Mouse (Mus musculus) neural tube, embryonic 14.5 days (tissue): Measurements from ENCODE around the gene Pkhd1. TPM values are rescaled to one million over a fixed set of nuclear protein-coding genes. Genes with fewer than 3 reads are reported as not detected.
A peak's percentile ranks its signal among the peaks of the same experiment; 100 is the strongest.

Experiments used
- ATAC-seq: fragments of 200-750 bp; cut with Nextera tagmentation; 2 replicates; pipeline ENCODE4 v1.8.0; 2017; ENCODE audit warnings: low read depth, mild to moderate bottlenecking, moderate TSS enrichment, moderate library complexity
- H3K27ac ChIP-seq: fragments of 300-500 bp; sonication (generic); 2 replicates; pipeline ENCODE4 v1.5.1; 2014; ENCODE audit warnings: low read depth, mild to moderate bottlenecking, control low read depth, low read length, moderate library complexity, mixed read lengths
- H3K27me3 ChIP-seq: fragments of 300-500 bp; sonication (generic); 2 replicates; pipeline ENCODE4 v1.6.1; 2014; ENCODE audit warnings: low read length; ENCODE audit not compliant: control insufficient read depth, insufficient read depth
- H3K36me3 ChIP-seq: fragments of 300-500 bp; sonication (generic); 2 replicates; pipeline ENCODE4 v1.6.1; 2014; ENCODE audit warnings: low read length, mixed read lengths; ENCODE audit not compliant: control insufficient read depth, insufficient read depth
- H3K4me1 ChIP-seq: fragments of 300-500 bp; sonication (generic); 2 replicates; pipeline ENCODE4 v1.6.1; 2014; ENCODE audit warnings: low read length; ENCODE audit not compliant: control insufficient read depth, insufficient read depth
- H3K4me2 ChIP-seq: fragments of 300-500 bp; sonication (generic); 2 replicates; pipeline ENCODE4 v1.6.1; 2014; ENCODE audit warnings: mild to moderate bottlenecking, low read depth, low read length, control low read depth
- H3K4me3 ChIP-seq: fragments of 300-500 bp; sonication (generic); 2 replicates; pipeline ENCODE4 v1.5.1; 2014; ENCODE audit warnings: low read depth, low read length, control low read depth, mixed read lengths
- H3K9ac ChIP-seq: fragments of 300-500 bp; sonication (generic); replicated peaks from 2 replicates; pipeline ENCODE4 v1.6.1; 2014; ENCODE audit warnings: low read depth, mild to moderate bottlenecking, control low read depth, low read length, mixed read lengths
- H3K9me3 ChIP-seq: fragments of 300-500 bp; sonication (generic); 2 replicates; pipeline ENCODE4 v1.6.1; 2016; ENCODE audit warnings: low read length; ENCODE audit not compliant: control insufficient read depth
- WGBS: fragments of 180-500 bp; shearing (Covaris S2); extraction: QIAGEN DNeasy Blood & Tissue Kit; methylation state at CpG from one replicate; pipeline ENCODE4 v1.1.7; 2014; 5-methylcytosine and 5-hydroxymethylcytosine counted together
- polyA plus RNA-seq: library from polyadenylated mRNA; unstranded; fragments of >200 nt; fragmentation: Nextera tagmentation; extraction: Ambion mirVana; gene quantifications from 2 replicates; pipeline ENCODE4 v1.2.1, GENCODE M21; 2014

Pkhd1 gene
- polyA plus RNA-seq, 1 experiment from 2014 or later = 0.04 TPM

DNA sequence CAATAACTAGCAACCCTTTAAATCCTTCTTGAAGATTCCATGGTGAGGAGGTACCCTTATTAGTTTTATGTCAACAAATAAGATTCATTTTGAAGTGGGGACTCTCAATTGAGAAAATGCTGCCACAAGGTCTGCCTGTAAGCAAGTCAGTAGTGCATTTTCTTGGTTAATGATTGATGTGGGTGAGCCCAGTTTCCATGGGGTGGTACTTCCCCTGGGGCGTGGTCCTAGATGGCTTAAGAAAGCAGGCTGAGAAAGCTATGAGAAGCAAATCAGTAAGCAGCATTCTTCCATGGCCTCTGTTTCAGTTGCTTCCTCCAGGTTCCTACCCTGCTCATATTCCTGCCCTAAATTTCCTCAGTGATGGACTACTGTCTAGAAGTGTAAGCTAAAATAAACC is 253.4 kb downstream of the Pkhd1 start:
- H3K9me3 ChIP-seq = no peaks in the 10 kb centered on the region
- no peaks in the 10 kb centered on the region for H3K36me3 ChIP-seq
- no peaks in the 10 kb centered on the region for H3K4me1 ChIP-seq
- no peak for ATAC-seq
- H3K27me3 ChIP-seq = no peaks in the 10 kb centered on the region
- H3K9ac ChIP-seq = no peak overlapping the region
- no peak overlapping the region for H3K27ac ChIP-seq
- 74% methylated on average over 1 of the region's 1 CpGs for WGBS
- no peak overlapping the region for H3K4me3 ChIP-seq
- no peak overlapping the region for H3K4me2 ChIP-seq

DNA sequence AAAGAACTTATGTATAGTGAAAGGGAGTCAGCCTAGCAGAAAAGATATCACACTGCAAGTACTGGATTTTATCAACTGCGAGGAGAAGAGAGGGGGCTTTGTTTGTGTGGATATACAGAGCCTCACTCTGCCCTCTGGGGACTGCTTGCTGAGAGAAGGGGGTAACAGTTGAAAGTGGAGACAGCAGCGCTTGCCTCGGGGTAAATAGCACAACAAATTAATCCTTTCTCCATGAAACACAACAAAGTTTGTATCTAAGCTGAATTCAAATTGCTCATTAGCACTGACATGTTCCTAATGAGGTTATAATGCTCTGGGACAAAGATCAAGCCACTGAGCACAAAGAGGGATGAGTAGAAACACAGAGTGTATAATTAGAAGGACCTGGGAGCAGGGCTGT is 273.2 kb downstream of the Pkhd1 start:
- H3K4me3 ChIP-seq = no peak overlapping the region
- H3K36me3 ChIP-seq = no peaks in the 10 kb centered on the region
- H3K9ac ChIP-seq = no peak overlapping the region
- no peaks in the 10 kb centered on the region for H3K27me3 ChIP-seq
- 39% methylated on average over 3 of the region's 3 CpGs for WGBS
- H3K9me3 ChIP-seq = no peaks in the 10 kb centered on the region
- no peak overlapping the region for H3K27ac ChIP-seq
- no peaks in the 10 kb centered on the region for H3K4me1 ChIP-seq
- no peak overlapping the region for H3K4me2 ChIP-seq
- no peak for ATAC-seq

DNA sequence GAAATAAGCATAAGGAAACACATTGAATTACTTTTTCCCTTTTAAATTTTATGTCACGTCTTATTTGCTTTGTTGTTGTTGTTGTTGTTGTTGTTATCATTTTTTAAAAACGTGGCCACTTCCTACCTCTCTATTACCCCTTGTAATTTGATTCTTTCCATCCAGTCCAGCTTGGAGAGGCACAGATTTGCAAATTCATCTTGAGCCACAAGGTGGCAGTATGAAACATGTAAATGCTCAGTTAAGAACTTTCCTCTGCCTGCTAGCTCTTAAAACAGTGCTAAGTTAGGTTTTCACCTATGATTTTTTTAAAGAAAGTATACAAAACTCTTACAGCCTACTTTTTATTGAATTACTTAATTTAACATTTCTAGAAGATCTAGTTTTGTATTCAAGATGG is 306.4 kb downstream of the Pkhd1 start:
- no peak overlapping the region for H3K27ac ChIP-seq
- no peaks in the 10 kb centered on the region for H3K4me1 ChIP-seq
- no peak overlapping the region for H3K9ac ChIP-seq
- no peaks in the 10 kb centered on the region for H3K9me3 ChIP-seq
- H3K4me3 ChIP-seq = no peak overlapping the region
- ATAC-seq = peak; percentile 63; the same call in 1 of the 2 replicates
- H3K36me3 ChIP-seq = no peaks in the 10 kb centered on the region
- no peaks in the 10 kb centered on the region for H3K27me3 ChIP-seq
- H3K4me2 ChIP-seq = no peak overlapping the region
- WGBS = 8% methylated on average over 2 of the region's 2 CpGs

DNA sequence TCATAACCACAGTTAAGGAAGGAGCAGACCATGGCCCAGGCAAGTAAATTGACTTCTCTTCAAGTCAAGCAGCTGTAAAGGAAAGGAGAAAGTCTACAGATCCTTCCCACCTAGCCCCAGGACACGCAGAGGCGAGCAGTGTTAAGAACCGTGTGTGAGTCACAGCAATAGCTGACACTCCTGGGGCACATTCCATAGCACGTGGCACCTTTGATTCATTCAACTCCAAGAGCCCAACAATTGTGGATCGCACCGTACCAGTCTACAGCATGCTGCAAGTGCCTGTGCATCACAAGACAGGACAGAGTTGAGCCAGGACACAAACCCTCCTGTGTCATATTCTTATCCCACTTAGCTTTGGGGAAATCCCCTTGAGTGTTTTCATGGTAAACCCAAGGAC is 306.9 kb downstream of the Pkhd1 start:
- no peaks in the 10 kb centered on the region for H3K27me3 ChIP-seq
- H3K4me1 ChIP-seq = no peaks in the 10 kb centered on the region
- WGBS = 62% methylated on average over 6 of the region's 6 CpGs
- no peak overlapping the region for H3K27ac ChIP-seq
- H3K4me2 ChIP-seq = no peak overlapping the region
- no peak for ATAC-seq
- no peaks in the 10 kb centered on the region for H3K36me3 ChIP-seq
- H3K9ac ChIP-seq = no peak overlapping the region
- H3K9me3 ChIP-seq = no peaks in the 10 kb centered on the region
- no peak overlapping the region for H3K4me3 ChIP-seq

DNA sequence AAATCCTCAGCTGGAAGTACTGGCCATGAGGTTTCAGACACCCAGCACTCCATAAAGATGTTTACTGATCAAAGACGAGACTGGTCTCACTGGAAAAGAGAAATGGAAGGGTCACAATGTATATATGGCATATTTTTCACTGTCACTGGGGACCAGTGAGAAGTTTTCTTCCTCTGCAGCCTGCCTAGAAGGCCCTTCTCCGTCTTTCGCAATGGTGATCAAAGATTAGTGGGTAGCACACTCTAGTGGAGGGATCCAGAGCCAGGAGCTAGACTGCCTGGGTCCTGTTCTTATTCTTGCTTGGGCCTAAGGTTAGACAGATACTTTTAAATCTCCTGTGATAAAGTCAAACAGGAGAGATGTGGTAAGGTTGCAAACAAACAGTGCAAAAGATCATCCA is 311.7 kb downstream of the Pkhd1 start:
- H3K9ac ChIP-seq = no peak overlapping the region
- no peak overlapping the region for H3K4me2 ChIP-seq
- no peaks in the 10 kb centered on the region for H3K9me3 ChIP-seq
- no peak for ATAC-seq
- H3K27me3 ChIP-seq = no peaks in the 10 kb centered on the region
- H3K36me3 ChIP-seq = no peaks in the 10 kb centered on the region
- no peak overlapping the region for H3K27ac ChIP-seq
- 52% methylated on average over 3 of the region's 3 CpGs for WGBS
- no peak overlapping the region for H3K4me3 ChIP-seq
- peaks cover 5% of the 10 kb centered on the region; the same call in 1 of the 2 replicates for H3K4me1 ChIP-seq

DNA sequence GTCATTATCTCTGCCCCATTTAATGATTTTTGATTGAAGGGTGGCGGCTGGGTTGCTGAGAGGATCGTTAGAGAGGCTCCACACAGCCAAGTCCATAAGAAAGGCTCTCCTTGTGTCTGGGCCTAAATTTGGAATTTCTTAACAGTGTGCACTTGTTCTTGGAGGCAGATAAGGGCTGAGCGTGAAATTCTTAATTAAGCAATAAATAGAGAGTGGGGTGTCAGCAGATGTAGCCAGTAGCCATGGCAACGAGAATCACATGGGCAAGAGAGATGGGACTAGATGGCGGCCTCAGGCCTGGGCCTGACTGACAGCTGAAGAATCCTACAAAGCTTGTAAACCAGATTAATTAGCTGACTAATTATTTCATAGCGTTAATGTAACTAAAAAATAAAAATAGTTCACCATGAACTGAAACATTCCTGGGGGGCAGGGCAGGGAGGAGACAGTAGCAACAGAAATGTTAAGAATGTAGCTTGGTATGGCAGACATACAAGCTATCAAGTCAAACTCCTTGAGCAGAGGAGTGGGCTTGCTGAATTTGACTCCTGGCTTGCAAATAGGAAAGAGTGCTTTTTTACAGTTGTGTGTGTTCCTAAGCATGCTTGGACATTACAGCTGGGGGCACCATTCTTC is 314.8 kb downstream of the Pkhd1 start:
- no peak overlapping the region for H3K27ac ChIP-seq
- H3K4me2 ChIP-seq = no peak overlapping the region
- ATAC-seq = peak; percentile 90
- no peak overlapping the region for H3K4me3 ChIP-seq
- WGBS = 19% methylated on average over 6 of the region's 6 CpGs
- no peaks in the 10 kb centered on the region for H3K36me3 ChIP-seq
- peaks cover 5% of the 10 kb centered on the region; the same call in 1 of the 2 replicates for H3K4me1 ChIP-seq
- H3K27me3 ChIP-seq = no peaks in the 10 kb centered on the region
- H3K9ac ChIP-seq = no peak overlapping the region
- H3K9me3 ChIP-seq = no peaks in the 10 kb centered on the region

DNA sequence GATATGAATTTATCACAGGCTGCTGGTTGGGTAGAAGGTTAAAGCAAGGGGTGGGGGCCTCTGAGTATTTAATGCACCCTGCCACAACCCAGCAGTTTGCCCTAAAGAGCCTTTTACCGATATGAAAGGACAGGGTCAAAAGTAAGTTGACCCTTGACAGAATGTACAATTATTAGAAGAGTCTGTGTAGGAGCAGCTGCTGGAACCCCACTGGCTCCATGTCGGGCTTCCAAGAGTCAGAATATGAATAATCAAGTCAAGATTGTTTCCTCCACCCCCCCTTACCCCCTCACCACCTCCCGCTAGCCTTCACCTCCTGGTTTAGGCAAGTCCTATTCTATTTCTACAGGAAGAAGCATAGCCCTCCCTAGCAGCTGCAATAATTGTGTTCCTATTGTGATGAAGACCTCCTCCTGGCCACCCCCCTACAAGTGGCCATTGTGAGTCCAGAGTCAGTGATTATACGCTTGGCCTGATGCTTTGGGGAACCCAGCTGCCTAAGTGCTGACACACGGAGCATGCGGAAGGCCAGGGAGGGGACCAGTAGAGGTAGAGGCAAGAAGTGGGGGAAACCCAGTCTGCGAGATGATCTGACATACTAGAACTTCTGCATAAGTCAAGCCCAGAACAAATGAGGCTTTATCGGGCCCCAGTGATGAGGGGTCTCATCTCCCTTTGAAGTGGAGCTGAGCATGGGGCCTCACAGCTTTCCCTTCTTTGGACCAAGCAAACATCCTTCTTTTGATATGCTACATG is 315.5 kb downstream of the Pkhd1 start:
- Histone ChIP-seq H3K4me1 (peaks cover 5% of the 10 kb centered on the region; the same call in 1 of the 2 replicates), H3K27ac (no peak overlapping the region), H3K4me2 (no peak overlapping the region), H3K4me3 (no peak overlapping the region), H3K9me3 (no peaks in the 10 kb centered on the region), H3K9ac (no peak overlapping the region), H3K27me3 (no peaks in the 10 kb centered on the region), H3K36me3 (no peaks in the 10 kb centered on the region)
- ATAC-seq = peak; percentile 87
- 11% methylated on average over 8 of the region's 8 CpGs for whole genome bisulfite sequencing

DNA sequence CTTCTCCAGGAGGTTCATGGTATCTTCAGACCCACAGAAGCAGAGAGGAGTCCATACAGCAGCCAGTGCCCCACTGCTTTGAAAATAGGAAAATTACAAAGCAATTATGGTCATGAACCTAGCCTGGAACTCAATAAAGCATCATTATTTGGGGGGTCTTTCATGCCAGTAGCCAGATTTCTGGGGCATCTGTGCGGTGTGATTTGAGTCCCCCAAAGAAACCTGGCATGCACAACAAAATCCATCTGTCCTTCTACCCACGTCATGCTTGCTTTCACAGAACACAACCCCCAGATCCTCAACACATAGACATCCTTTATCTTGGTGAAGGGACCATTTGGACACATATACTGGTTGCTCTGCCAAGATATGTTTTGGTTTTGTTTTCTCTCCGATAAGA is 316.2 kb downstream of the Pkhd1 start:
- Histone ChIP-seq H3K9me3 (no peaks in the 10 kb centered on the region), H3K27ac (no peak overlapping the region), H3K9ac (no peak overlapping the region), H3K4me3 (no peak overlapping the region), H3K4me2 (no peak overlapping the region), H3K27me3 (no peaks in the 10 kb centered on the region), H3K36me3 (no peaks in the 10 kb centered on the region), H3K4me1 (peaks cover 5% of the 10 kb centered on the region; the same call in 1 of the 2 replicates)
- no peak for ATAC-seq
- WGBS = 33% methylated on average over 3 of the region's 3 CpGs

DNA sequence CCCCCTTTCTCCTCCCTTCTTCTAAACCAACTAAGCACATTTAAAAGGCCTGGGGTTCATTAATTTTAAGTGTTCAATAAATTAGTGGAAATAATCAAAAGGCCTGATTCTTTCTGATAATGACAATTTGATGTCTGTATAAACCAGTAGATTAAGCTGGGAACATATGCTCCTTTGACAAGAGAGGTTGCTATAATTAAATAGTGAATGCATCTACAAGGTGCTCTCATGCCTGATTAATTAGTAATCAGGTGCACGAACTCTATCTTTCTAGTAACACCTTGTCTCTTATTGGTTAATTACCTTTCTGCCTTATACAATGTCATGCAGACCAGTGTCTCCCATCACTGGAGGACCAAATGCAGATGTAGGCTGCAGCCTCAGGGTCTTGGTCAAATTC is 329.2 kb downstream of the Pkhd1 start:
- Histone ChIP-seq H3K4me1 (no peaks in the 10 kb centered on the region), H3K36me3 (no peaks in the 10 kb centered on the region), H3K27me3 (no peaks in the 10 kb centered on the region), H3K4me2 (no peak overlapping the region), H3K9me3 (no peaks in the 10 kb centered on the region), H3K9ac (no peak overlapping the region), H3K27ac (no peak overlapping the region), H3K4me3 (no peak overlapping the region)
- 53% methylated on average over 1 of the region's 1 CpGs for WGBS
- peak; percentile 66; the same call in 1 of the 2 replicates for ATAC-seq
